In genomic region chr6:5159385-5159791, GRCm38 (mm10) we compare ENCODE assay signal across 24 mouse cellular contexts. TPM values are rescaled to one million over a fixed set of nuclear protein-coding genes. Genes with fewer than 3 reads are reported as not detected.
A peak's percentile ranks its signal among the peaks of the same experiment; 100 is the strongest.
DNase-seq lines count a peak whose midpoint lies in the region; ATAC-seq and TF ChIP-seq lines count a peak whose summit lies in the region.
"Had no signal": no experiment of that assay in that cellular context is flagged by ENCODE, and none has a peak within 500 bp of the region (broad histone marks: within the 10 kb centered on the region; RNA-seq: fewer than 3 reads in every experiment).

No protein-coding gene starts in this region.

- TF ChIP-seq RAD21 in CH12.LX (IDR thresholded peaks at IDR 0.05; ENCODE audit: low read depth, low read length) = no peak

- no peaks in the 10 kb centered on the region for H3K79me2 ChIP-seq in CH12.LX (replicated peaks; ENCODE audit: control insufficient read depth, extremely low read depth, insufficient read depth, poor library complexity, severe bottlenecking)

- in situ Hi-C loops in CH12.LX (cut with MboI; ENCODE audit: low pct_ligation_motif_present, low pct_unique_long_range_greater_than_20kb, low sequenced_read_pairs) = no loop called here

- H3K27me3 ChIP-seq in heart, embryonic 12.5 days (replicated peaks) = no peaks in the 10 kb centered on the region
- no peaks in the 10 kb centered on the region for H3K27me3 ChIP-seq in liver, embryonic 12.5 days (replicated peaks)
- H3K27me3 ChIP-seq in CH12.LX (replicated peaks) = no peaks in the 10 kb centered on the region
- H3K27me3 ChIP-seq in liver, embryonic 14.5 days (ENCODE audit: control insufficient read depth, insufficient read depth, low read length) = no peaks in the 10 kb centered on the region
- H3K27me3 ChIP-seq in stomach, postnatal 0 days (ENCODE audit: control insufficient read depth, insufficient read depth, low read length) = no peaks in the 10 kb centered on the region
- H3K27me3 ChIP-seq: embryonic facial prominence, embryonic 13.5 days; limb, embryonic 12.5 days; megakaryocyte, embryonic 14.5 days; Patski had no signal

- TF ChIP-seq POLR2A in CH12.LX (IDR thresholded peaks at IDR 0.05; ENCODE audit: low read depth, low read length) = no peak

- 58% methylated on average over 7 of the region's 7 CpGs for WGBS in heart, embryonic 12.5 days
- WGBS in liver, embryonic 12.5 days (ENCODE audit: insufficient replicate concordance) = 34% methylated on average over 7 of the region's 7 CpGs
- 32% methylated on average over 7 of the region's 7 CpGs for WGBS in liver, embryonic 14.5 days (ENCODE audit: insufficient replicate concordance)
- 72% methylated on average over 7 of the region's 7 CpGs for WGBS in stomach, postnatal 0 days

- TF ChIP-seq CTCF in CH12.LX (conservative IDR thresholded peaks at IDR 0.05 in 1 of 2, IDR thresholded peaks at IDR 0.05 in 1 of 2; ENCODE audit: low read depth in 2 of 2, low read length in 2 of 2) = no peak
- TF ChIP-seq CTCF in liver, embryonic 14.5 days (IDR thresholded peaks at IDR 0.05; ENCODE audit: low read depth) = no peak
- TF ChIP-seq CTCF in stomach, postnatal 0 days (IDR thresholded peaks at IDR 0.05; ENCODE audit: low read depth) = no peak

- intact Hi-C loops in heart, postnatal 14 days (cut with DNase I) = no loop called here

- peaks cover 22% of the 10 kb centered on the region for H3K36me3 ChIP-seq in heart, embryonic 12.5 days
- peaks cover 8% of the 10 kb centered on the region; the same call in 1 of the 2 replicates for H3K36me3 ChIP-seq in liver, embryonic 12.5 days
- no peaks in the 10 kb centered on the region for H3K36me3 ChIP-seq in CH12.LX (replicated peaks in 1 of 2; ENCODE audit: control insufficient read depth in 1 of 2, insufficient read depth in 1 of 2, low read length in 1 of 2)
- no peaks in the 10 kb centered on the region for H3K36me3 ChIP-seq in liver, embryonic 14.5 days (replicated peaks; ENCODE audit: control insufficient read depth, insufficient read depth, low read depth)
- no peaks in the 10 kb centered on the region for H3K36me3 ChIP-seq in stomach, postnatal 0 days (ENCODE audit: control insufficient read depth, insufficient read depth, low read length)

- no peak for DNase-seq in heart, postnatal 14 days
- DNase-seq in liver = no peak
- peak; percentile 63 for DNase-seq in CH12.LX (ENCODE audit: extremely low read depth)
- no peak for DNase-seq in liver, embryonic 14.5 days (ENCODE audit: low read depth in 3 of 3, low spot score in 3 of 3)
- no peak for DNase-seq in natural killer cell, adult 2 months (ENCODE audit: low spot score in 2 of 2)
- DNase-seq in stomach, postnatal 0 days (ENCODE audit: low spot score) = no peak
- DNase-seq: adrenal gland, postnatal 25 days; B cell, adult 2 months; cerebellum, adult 2 months; forebrain, postnatal 0 days; gastrocnemius, adult 2 months had no signal

- H3K27ac ChIP-seq in heart, embryonic 12.5 days (ENCODE audit: poor library complexity, severe bottlenecking) = no peak overlapping the region
- peak overlapping the region; percentile 59 for H3K27ac ChIP-seq in liver, embryonic 12.5 days
- no peak overlapping the region for H3K27ac ChIP-seq in CH12.LX (ENCODE audit: insufficient read depth, low read depth)
- no peak overlapping the region; the same call in 1 of the 2 replicates for H3K27ac ChIP-seq in liver, embryonic 14.5 days
- no peak overlapping the region for H3K27ac ChIP-seq in stomach, postnatal 0 days (replicated peaks)
- H3K27ac ChIP-seq: embryonic facial prominence, embryonic 13.5 days; gastrocnemius, adult 2 months; limb, embryonic 12.5 days had no signal

- TF ChIP-seq EP300 in CH12.LX (IDR thresholded peaks at IDR 0.05; ENCODE audit: low read length) = peak; percentile 24; the same call in 1 of the 2 replicates
- no peak for TF ChIP-seq EP300 in liver, embryonic 14.5 days (IDR thresholded peaks at IDR 0.05; ENCODE audit: low read depth)
- no peak for TF ChIP-seq EP300 in stomach, postnatal 0 days (optimal IDR thresholded peaks at IDR 0.05)

- no peak overlapping the region for H3K9ac ChIP-seq in heart, embryonic 12.5 days
- H3K9ac ChIP-seq in liver, embryonic 12.5 days = no peak overlapping the region
- no peak overlapping the region for H3K9ac ChIP-seq in CH12.LX (ENCODE audit: insufficient read depth, low read depth)
- no peak overlapping the region for H3K9ac ChIP-seq in liver, embryonic 14.5 days (replicated peaks)
- H3K9ac ChIP-seq in stomach, postnatal 0 days (ENCODE audit: low read length) = no peak overlapping the region
- H3K9ac ChIP-seq: embryonic facial prominence, embryonic 13.5 days; forebrain, postnatal 0 days; limb, embryonic 12.5 days had no signal

- ATAC-seq in heart, embryonic 12.5 days (ENCODE audit: insufficient number of reproducible peaks, low FRiP score) = 0 out of 2 replicates have a peak, but pooled peaks have one; percentile 34
- ATAC-seq in liver, embryonic 12.5 days = no peak
- no peak for ATAC-seq in liver, embryonic 14.5 days (ENCODE audit: insufficient read depth)
- no peak for ATAC-seq in stomach, postnatal 0 days (ENCODE audit: low FRiP score, low TSS enrichment)
- ATAC-seq: activated CD4-positive, CD25-positive, alpha-beta regulatory T cell, adult 4 months; forebrain, postnatal 0 days; inflammation-experienced regulatory T-cells, adult 6 months; midbrain, embryonic 16.5 days; Patski had no signal

- H3K4me2 ChIP-seq in heart, embryonic 12.5 days = no peak overlapping the region
- peak overlapping the region; percentile 27; the same call in 1 of the 2 replicates for H3K4me2 ChIP-seq in liver, embryonic 12.5 days
- peak overlapping the region; percentile 39 for H3K4me2 ChIP-seq in CH12.LX (ENCODE audit: insufficient read depth, low read depth, poor library complexity, severe bottlenecking)
- peak overlapping the region; percentile 16 for H3K4me2 ChIP-seq in liver, embryonic 14.5 days (ENCODE audit: low read depth)
- no peak overlapping the region for H3K4me2 ChIP-seq in stomach, postnatal 0 days (replicated peaks; ENCODE audit: low read depth)
- H3K4me2 ChIP-seq: embryonic facial prominence, embryonic 13.5 days; limb, embryonic 12.5 days had no signal

- dilution Hi-C loops in CH12.LX (cut with MboI; ENCODE audit: extremely low pct_ligation_motif_present, extremely low pct_unique_long_range_greater_than_20kb, low sequenced_read_pairs) = no loop called here

- H3K4me3 ChIP-seq in heart, embryonic 12.5 days = no peak overlapping the region
- no peak overlapping the region for H3K4me3 ChIP-seq in liver, embryonic 12.5 days
- H3K4me3 ChIP-seq in CH12.LX (replicated peaks in 1 of 3; ENCODE audit: low read depth in 2 of 3, low read length in 2 of 3, poor library complexity in 1 of 3) = no peak overlapping the region
- H3K4me3 ChIP-seq in liver, embryonic 14.5 days (ENCODE audit: insufficient read depth in 1 of 2, low read depth in 2 of 2, low read length in 2 of 2) = no peak overlapping the region
- no peak overlapping the region for H3K4me3 ChIP-seq in stomach, postnatal 0 days (ENCODE audit: low read depth, low read length)
- H3K4me3 ChIP-seq: embryonic facial prominence, embryonic 13.5 days; gastrocnemius, adult 2 months; limb, embryonic 12.5 days; megakaryocyte, embryonic 14.5 days had no signal

- no peaks in the 10 kb centered on the region for H3K9me3 ChIP-seq in heart, embryonic 12.5 days (replicated peaks)
- no peaks in the 10 kb centered on the region for H3K9me3 ChIP-seq in liver, embryonic 12.5 days (replicated peaks)
- no peaks in the 10 kb centered on the region for H3K9me3 ChIP-seq in CH12.LX (replicated peaks; ENCODE audit: low read length)
- H3K9me3 ChIP-seq in liver, embryonic 14.5 days (ENCODE audit: control insufficient read depth, low read length) = no peaks in the 10 kb centered on the region
- no peaks in the 10 kb centered on the region for H3K9me3 ChIP-seq in stomach, postnatal 0 days (ENCODE audit: control insufficient read depth, low read length)
- H3K9me3 ChIP-seq: embryonic facial prominence, embryonic 13.5 days; limb, embryonic 12.5 days; megakaryocyte, embryonic 14.5 days had no signal

- H3K4me1 ChIP-seq in heart, embryonic 12.5 days (replicated peaks) = peaks cover 18% of the 10 kb centered on the region; the same call in 1 of the 2 replicates
- peaks cover 69% of the 10 kb centered on the region for H3K4me1 ChIP-seq in liver, embryonic 12.5 days
- H3K4me1 ChIP-seq in CH12.LX (ENCODE audit: control insufficient read depth in 1 of 2, insufficient read depth in 2 of 2) = peaks cover 5 to 23% of the 10 kb centered on the region in 2 experiments; a peak in 2 of 4 replicates
- H3K4me1 ChIP-seq in liver, embryonic 14.5 days (replicated peaks; ENCODE audit: control insufficient read depth in 2 of 2, insufficient read depth in 2 of 2, low read length in 1 of 2) = peaks cover 47 to 50% of the 10 kb centered on the region in 2 experiments
- no peaks in the 10 kb centered on the region for H3K4me1 ChIP-seq in stomach, postnatal 0 days (replicated peaks; ENCODE audit: control insufficient read depth, insufficient read depth)
- H3K4me1 ChIP-seq: embryonic facial prominence, embryonic 13.5 days; limb, embryonic 12.5 days had no signal

TF ChIP-seq in CH12.LX, 34 proteins besides CTCF, POLR2A, EP300 and RAD21 (continues in another document):
- TF ChIP-seq ETS1 (conservative IDR thresholded peaks at IDR 0.05; ENCODE audit: low read depth, low read length) = peak; percentile 55
- no peak for TF ChIP-seq TBP (conservative IDR thresholded peaks at IDR 0.05; ENCODE audit: low read depth, low read length)
- TF ChIP-seq HCFC1 (IDR thresholded peaks at IDR 0.05; ENCODE audit: low read depth, low read length) = peak; percentile 21; the same call in 1 of the 2 replicates
- 0 out of 2 replicates have a peak, but pooled peaks have one; percentile 29 for TF ChIP-seq BHLHE40 (IDR thresholded peaks at IDR 0.05; ENCODE audit: low read depth, low read length)
- TF ChIP-seq MAX (IDR thresholded peaks at IDR 0.05; ENCODE audit: low read length) = no peak
- no peak for TF ChIP-seq MYC (IDR thresholded peaks at IDR 0.05; ENCODE audit: low read depth, low read length)
- peak; percentile 65; the same call in 1 of the 2 replicates for TF ChIP-seq MAFK (IDR thresholded peaks at IDR 0.05; ENCODE audit: insufficient replicate concordance, low read length)
- peak; percentile 56 for TF ChIP-seq ZNF384 (IDR thresholded peaks at IDR 0.05; ENCODE audit: low read depth, low read length)
- peak; percentile 25; the same call in 1 of the 2 replicates for TF ChIP-seq JUN (IDR thresholded peaks at IDR 0.05; ENCODE audit: insufficient read depth, low read depth, low read length)

RNA-seq across cellular contexts. Expression of gene Pon1, which starts 34.4 kb away (rescaled TPM):
- not detected in 2 replicates for polyA plus RNA-seq in heart, embryonic 12.5 days (2016; fragmentation: Nextera tagmentation; extraction: Ambion mirVana)
- under 1 TPM in 1 of 2 experiments, not detected in 1; 0.36 TPM for total RNA-seq in heart, postnatal 14 days (2021)
- polyA plus RNA-seq in liver, embryonic 12.5 days (2016; fragmentation: Nextera tagmentation; extraction: Ambion mirVana) = 0.66 and 0.98 TPM in 2 replicates
- total RNA-seq in CH12.LX (2012; rRNA removed) (not detected in 2 replicates), CH12.LX (2014; rRNA removed) (not detected in 2 replicates)
- not detected in 2 replicates for polyA plus RNA-seq in CH12.LX (2012; ENCODE audit: insufficient read length, low read depth)
- 1.9 and 2.0 TPM in 2 replicates for polyA plus RNA-seq in liver, embryonic 14.5 days (2012; rRNA removed)
- 2.8 and 4.4 TPM in 2 replicates for polyA plus RNA-seq in liver, embryonic 14.5 days (2014; fragmentation: Nextera tagmentation; extraction: Ambion mirVana)
- 0.52 and 0.69 TPM in 2 replicates for polyA plus RNA-seq in stomach, postnatal 0 days (2015; fragmentation: Nextera tagmentation; extraction: Ambion mirVana)
- total RNA-seq: common myeloid progenitor, adult 5-6 weeks; granulocyte monocyte progenitor cell, adult 5-6 weeks; layer of hippocampus, postnatal 10 days had no signal
- polyA plus RNA-seq: activated CD4-positive, CD25-positive, alpha-beta regulatory T cell, adult 4 months; cerebellum, adult 2 months; inflammation-experienced regulatory T-cells, adult 6 months; limb, embryonic 12.5 days; Patski; small intestine, adult 2 months had no signal

Comparison
In these comparisons a context has a peak if more than half of its experiments do, and no peak if none do; other contexts are left out.
1. H3K4me2 ChIP-seq: peak in liver, embryonic 12.5 days (single experiment), CH12.LX (single experiment) and liver, embryonic 14.5 days (single experiment); none in heart, embryonic 12.5 days (single experiment) and stomach, postnatal 0 days (single experiment).